Mouse (Mus musculus): ENCODE results near the gene Mast3. TPM values are rescaled to one million over a fixed set of nuclear protein-coding genes. Genes with fewer than 3 reads are reported as not detected.

Gene Mast3
- polyA plus RNA-seq, 1 experiment from 2014 or later, result 10.0 TPM

GRCm38 (mm10) chr8:70758308-70758615 lies 46.6 kb downstream of the Mast3 start:
- Histone ChIP-seq H3K36me3 (ENCODE audit: control insufficient read depth, insufficient read depth, low read length) (peaks cover 7% of the 10 kb centered on the region; the same call in 1 of the 2 replicates), H3K27me3 (ENCODE audit: control insufficient read depth, insufficient read depth, low read length) (no peaks in the 10 kb centered on the region), H3K4me3 (replicated peaks; ENCODE audit: low read length) (no peak overlapping the region), H3K27ac (ENCODE audit: low read length) (no peak overlapping the region), H3K9me3 (replicated peaks; ENCODE audit: control insufficient read depth, low read length) (no peaks in the 10 kb centered on the region), H3K4me1 (ENCODE audit: control insufficient read depth, insufficient read depth, low read length) (peaks cover 35% of the 10 kb centered on the region), H3K4me2 (ENCODE audit: low read depth, low read length) (no peak overlapping the region), H3K9ac (ENCODE audit: low read length) (no peak overlapping the region)
- WGBS, result 85% methylated on average over 7 of the region's 7 CpGs
- ATAC-seq (ENCODE audit: insufficient read depth, low FRiP score), result no peak

- no peak overlapping the region for H3K9ac ChIP-seq (ENCODE audit: low read length)
- WGBS, result 76% methylated on average over 22 of the region's 22 CpGs
- no peaks in the 10 kb centered on the region for H3K27me3 ChIP-seq (ENCODE audit: control insufficient read depth, insufficient read depth, low read length)
- no peak overlapping the region for H3K4me2 ChIP-seq (ENCODE audit: low read depth, low read length)
- no peak overlapping the region for H3K4me3 ChIP-seq (replicated peaks; ENCODE audit: low read length)
- H3K4me1 ChIP-seq (ENCODE audit: control insufficient read depth, insufficient read depth, low read length), result peaks cover 41% of the 10 kb centered on the region
- ATAC-seq (ENCODE audit: insufficient read depth, low FRiP score), result no peak
- H3K36me3 ChIP-seq (ENCODE audit: control insufficient read depth, insufficient read depth, low read length), result peaks cover 7% of the 10 kb centered on the region; the same call in 1 of the 2 replicates
- no peaks in the 10 kb centered on the region for H3K9me3 ChIP-seq (replicated peaks; ENCODE audit: control insufficient read depth, low read length)
- H3K27ac ChIP-seq (ENCODE audit: low read length), result no peak overlapping the region
Observed at GRCm38 (mm10) chr8:70757523-70758307, 47.1 kb downstream of the Mast3 start.

GRCm38 (mm10) chr8:70756476-70757040 lies 48.3 kb downstream of the Mast3 start:
- WGBS, result 93% methylated on average over 6 of the region's 6 CpGs
- Histone ChIP-seq H3K4me1 (ENCODE audit: control insufficient read depth, insufficient read depth, low read length) (peaks cover 41% of the 10 kb centered on the region), H3K9ac (ENCODE audit: low read length) (no peak overlapping the region), H3K4me3 (replicated peaks; ENCODE audit: low read length) (no peak overlapping the region), H3K27ac (ENCODE audit: low read length) (no peak overlapping the region), H3K36me3 (ENCODE audit: control insufficient read depth, insufficient read depth, low read length) (peaks cover 7% of the 10 kb centered on the region; the same call in 1 of the 2 replicates), H3K9me3 (replicated peaks; ENCODE audit: control insufficient read depth, low read length) (no peaks in the 10 kb centered on the region), H3K27me3 (ENCODE audit: control insufficient read depth, insufficient read depth, low read length) (no peaks in the 10 kb centered on the region), H3K4me2 (ENCODE audit: low read depth, low read length) (no peak overlapping the region)
- no peak for ATAC-seq (ENCODE audit: insufficient read depth, low FRiP score)

GRCm38 (mm10) chr8:70755661-70756475 lies 49.0 kb downstream of the Mast3 start:
- 0 out of 2 replicates have a peak overlapping the region, but pooled peaks have one; percentile 83 for H3K9ac ChIP-seq (ENCODE audit: low read length)
- H3K27ac ChIP-seq (ENCODE audit: low read length), result no peak overlapping the region
- WGBS, result 84% methylated on average over 24 of the region's 24 CpGs
- H3K36me3 ChIP-seq (ENCODE audit: control insufficient read depth, insufficient read depth, low read length), result peaks cover 7% of the 10 kb centered on the region; the same call in 1 of the 2 replicates
- peak overlapping the region; percentile 98 for H3K4me2 ChIP-seq (ENCODE audit: low read depth, low read length)
- H3K27me3 ChIP-seq (ENCODE audit: control insufficient read depth, insufficient read depth, low read length), result no peaks in the 10 kb centered on the region
- no peak for ATAC-seq (ENCODE audit: insufficient read depth, low FRiP score)
- peak overlapping the region; percentile 71 for H3K4me3 ChIP-seq (replicated peaks; ENCODE audit: low read length)
- no peaks in the 10 kb centered on the region for H3K9me3 ChIP-seq (replicated peaks; ENCODE audit: control insufficient read depth, low read length)
- H3K4me1 ChIP-seq (ENCODE audit: control insufficient read depth, insufficient read depth, low read length), result peaks cover 37% of the 10 kb centered on the region

DNA sequence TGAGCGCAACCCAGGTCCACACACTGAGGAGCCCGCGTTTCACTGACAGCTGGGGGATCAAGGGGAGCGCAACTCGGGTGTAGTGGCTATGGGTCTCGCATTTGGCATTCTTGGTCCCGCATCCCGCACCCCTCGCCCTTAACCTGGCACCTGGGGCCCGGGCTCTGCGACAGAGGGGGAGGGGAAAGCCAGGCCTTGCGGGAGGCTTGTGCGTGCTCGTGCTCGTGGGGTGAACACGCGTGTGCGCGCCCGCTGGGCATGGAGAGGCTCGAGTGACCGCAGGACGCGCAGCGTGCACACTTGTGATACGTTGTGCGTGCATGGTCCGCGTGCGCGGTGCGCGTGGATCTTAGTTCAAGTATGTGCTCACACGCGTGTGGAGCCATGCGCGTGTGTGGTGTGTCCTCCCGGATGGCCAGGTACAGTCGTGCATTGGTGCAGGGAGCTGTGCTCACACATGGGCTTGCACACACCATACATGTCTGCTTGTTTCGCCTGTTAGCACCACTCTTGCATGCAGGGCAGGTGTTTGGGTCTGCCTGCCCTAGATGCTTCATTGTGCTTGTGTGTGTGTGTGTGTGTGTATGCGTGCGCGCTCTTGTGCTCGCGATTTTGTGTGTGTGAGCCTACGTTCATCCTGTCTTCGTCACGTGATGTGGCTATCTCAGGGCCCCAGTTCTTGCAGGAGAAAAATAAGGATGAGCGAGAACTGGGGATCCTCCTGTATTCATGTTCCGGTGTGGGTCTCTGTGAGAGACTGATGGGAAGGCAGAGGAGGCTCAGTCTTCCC lies 49.8 kb downstream of the Mast3 start:
- Histone ChIP-seq H3K4me2 (ENCODE audit: low read depth, low read length) (peak overlapping the region; percentile 98), H3K4me3 (replicated peaks; ENCODE audit: low read length) (peak overlapping the region; percentile 71), H3K9me3 (replicated peaks; ENCODE audit: control insufficient read depth, low read length) (no peaks in the 10 kb centered on the region), H3K4me1 (ENCODE audit: control insufficient read depth, insufficient read depth, low read length) (peaks cover 36% of the 10 kb centered on the region), H3K36me3 (ENCODE audit: control insufficient read depth, insufficient read depth, low read length) (peaks cover 7% of the 10 kb centered on the region; the same call in 1 of the 2 replicates), H3K9ac (ENCODE audit: low read length) (peak overlapping the region; percentile 83), H3K27me3 (ENCODE audit: control insufficient read depth, insufficient read depth, low read length) (no peaks in the 10 kb centered on the region), H3K27ac (ENCODE audit: low read length) (peak overlapping the region; percentile 64)
- peak; percentile 5; the same call in 1 of the 2 replicates for ATAC-seq (ENCODE audit: insufficient read depth, low FRiP score)
- 11% methylated on average over 50 of the region's 50 CpGs for WGBS

GRCm38 (mm10) chr8:70754043-70754870 lies 50.6 kb downstream of the Mast3 start, which contains the start of gene Rab3a:
TSS of gene Rab3a (plus strand) at chr8:70754679.
- Histone ChIP-seq H3K4me1 (ENCODE audit: control insufficient read depth, insufficient read depth, low read length) (peaks cover 28% of the 10 kb centered on the region), H3K27ac (ENCODE audit: low read length) (peak within 1 kb of the TSS; percentile 89), H3K27me3 (ENCODE audit: control insufficient read depth, insufficient read depth, low read length) (no peaks in the 10 kb centered on the region), H3K4me3 (replicated peaks; ENCODE audit: low read length) (peak within 1 kb of the TSS; percentile 71), H3K9me3 (replicated peaks; ENCODE audit: control insufficient read depth, low read length) (no peaks in the 10 kb centered on the region), H3K36me3 (ENCODE audit: control insufficient read depth, insufficient read depth, low read length) (peaks cover 7% of the 10 kb centered on the region; the same call in 1 of the 2 replicates), H3K9ac (ENCODE audit: low read length) (peak within 1 kb of the TSS; percentile 83), H3K4me2 (ENCODE audit: low read depth, low read length) (peak within 1 kb of the TSS; percentile 98)
- 8% methylated on average over 37 of the region's 37 CpGs for WGBS
- ATAC-seq (ENCODE audit: insufficient read depth, low FRiP score), result peak; percentile 97

DNA sequence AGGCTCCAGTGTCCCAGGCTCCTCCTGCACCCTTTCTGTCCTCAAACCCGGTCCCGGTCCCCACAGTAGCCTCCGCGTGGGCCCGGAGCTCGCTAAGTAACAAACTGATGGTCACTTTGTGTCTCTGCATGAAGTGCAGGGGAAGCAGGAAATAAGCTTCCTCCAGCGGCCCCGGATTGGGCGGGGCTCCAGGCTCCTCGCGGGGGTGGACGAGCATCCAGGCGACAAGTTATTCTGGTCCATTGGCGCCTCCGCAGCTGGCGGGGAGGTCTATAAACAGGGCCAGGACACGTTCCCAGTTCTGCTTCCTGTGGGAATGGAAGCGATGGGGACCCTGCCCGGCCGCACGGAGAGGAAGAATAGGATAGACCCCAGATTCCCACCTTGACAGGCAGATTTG lies 51.7 kb downstream of the Mast3 start:
- ATAC-seq (ENCODE audit: insufficient read depth, low FRiP score), result no peak
- Histone ChIP-seq H3K27me3 (ENCODE audit: control insufficient read depth, insufficient read depth, low read length) (peaks cover 4% of the 10 kb centered on the region; the same call in 1 of the 2 replicates), H3K9me3 (replicated peaks; ENCODE audit: control insufficient read depth, low read length) (no peaks in the 10 kb centered on the region), H3K4me3 (replicated peaks; ENCODE audit: low read length) (peak overlapping the region; percentile 21; the same call in 1 of the 2 replicates), H3K4me1 (ENCODE audit: control insufficient read depth, insufficient read depth, low read length) (peaks cover 23% of the 10 kb centered on the region), H3K27ac (ENCODE audit: low read length) (peak overlapping the region; percentile 89), H3K9ac (ENCODE audit: low read length) (peak overlapping the region; percentile 59), H3K36me3 (ENCODE audit: control insufficient read depth, insufficient read depth, low read length) (peaks cover 7% of the 10 kb centered on the region; the same call in 1 of the 2 replicates), H3K4me2 (ENCODE audit: low read depth, low read length) (peak overlapping the region; percentile 40)
- WGBS, result 16% methylated on average over 21 of the region's 21 CpGs
